ENCODE assay signal across 26 mouse cellular contexts in the genomic region with DNA sequence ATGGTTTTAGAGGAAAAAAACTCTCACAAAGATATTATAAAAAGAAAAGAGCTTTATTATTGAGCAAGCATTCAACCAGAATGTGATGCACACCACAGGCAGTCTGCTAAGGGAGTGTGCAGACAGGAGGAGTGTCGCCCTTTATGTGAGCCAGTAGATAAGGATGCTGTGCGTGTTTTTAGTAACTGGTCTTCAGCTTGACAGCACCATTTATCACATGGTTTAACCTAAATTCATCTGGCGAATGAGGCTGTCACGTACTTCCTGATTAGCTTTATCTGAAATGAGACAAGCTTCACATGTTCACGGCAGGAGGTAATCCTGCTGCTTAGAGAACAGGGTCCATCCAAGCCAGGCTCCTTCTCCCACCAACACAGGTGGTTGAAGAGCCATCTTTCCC. TPM values are rescaled to one million over a fixed set of nuclear protein-coding genes. Genes with fewer than 3 reads are reported as not detected.
DNase-seq lines count a peak whose midpoint lies in the region; ATAC-seq and TF ChIP-seq lines count a peak whose summit lies in the region.
"Had no signal": no experiment of that assay in that cellular context is flagged by ENCODE, and none has a peak within 500 bp of the region (broad histone marks: within the 10 kb centered on the region; RNA-seq: fewer than 3 reads in every experiment).

No protein-coding gene starts in this region.

- H3K4me2 ChIP-seq in heart, embryonic 15.5 days, result no peak overlapping the region
- H3K4me2 ChIP-seq in heart, embryonic 12.5 days, result no peak overlapping the region
- H3K4me2 ChIP-seq: hindbrain, embryonic 12.5 days; neural tube, embryonic 15.5 days had no signal

- H3K27me3 ChIP-seq in heart, embryonic 15.5 days, result no peaks in the 10 kb centered on the region
- H3K27me3 ChIP-seq in heart, embryonic 12.5 days (replicated peaks), result no peaks in the 10 kb centered on the region
- no peaks in the 10 kb centered on the region for H3K27me3 ChIP-seq in kidney, adult 2 months (replicated peaks; ENCODE audit: control insufficient read depth, insufficient read depth, low read length)
- H3K27me3 ChIP-seq: hindbrain, embryonic 12.5 days; neural tube, embryonic 15.5 days had no signal

- peaks cover 50% of the 10 kb centered on the region for H3K4me1 ChIP-seq in heart, embryonic 15.5 days (replicated peaks)
- peaks cover 32% of the 10 kb centered on the region for H3K4me1 ChIP-seq in heart, embryonic 12.5 days (replicated peaks)
- peaks cover 8% of the 10 kb centered on the region; the same call in 1 of the 2 replicates for H3K4me1 ChIP-seq in kidney, adult 2 months (ENCODE audit: control insufficient read depth, insufficient read depth, low read length)
- H3K4me1 ChIP-seq: hindbrain, embryonic 12.5 days had no signal

- 11% methylated on average over 5 of the region's 5 CpGs for WGBS in heart, embryonic 15.5 days
- 2% methylated on average over 5 of the region's 5 CpGs for WGBS in heart, embryonic 12.5 days
- WGBS in kidney, adult 2 months, result 70% methylated on average over 5 of the region's 5 CpGs

- TF ChIP-seq POLR2A in brain, embryonic 14.5 days (IDR thresholded peaks at IDR 0.05; ENCODE audit: borderline replicate concordance, extremely low read depth, insufficient read depth, insufficient read length, poor library complexity, severe bottlenecking), result no peak
- no peak for TF ChIP-seq POLR2A in kidney, adult 2 months (IDR thresholded peaks at IDR 0.05; ENCODE audit: low read depth, low read length)

- H3K4me3 ChIP-seq in heart, embryonic 15.5 days, result no peak overlapping the region
- H3K4me3 ChIP-seq in heart, embryonic 12.5 days, result no peak overlapping the region
- H3K4me3 ChIP-seq in kidney, adult 2 months (ENCODE audit: insufficient read depth, low read depth, low read length), result no peak overlapping the region
- H3K4me3 ChIP-seq: hindbrain, embryonic 12.5 days; myocyte; neural tube, embryonic 15.5 days had no signal

- no peak for ATAC-seq in heart, embryonic 15.5 days (replicated peaks; ENCODE audit: insufficient number of reproducible peaks, insufficient read depth, low FRiP score, low read depth)
- no peak for ATAC-seq in heart, embryonic 12.5 days (ENCODE audit: insufficient number of reproducible peaks, low FRiP score)
- peak; percentile 68 for ATAC-seq in megakaryocyte progenitor cell, adult 5-6 weeks (replicated peaks; ENCODE audit: poor library complexity)
- ATAC-seq: forebrain, postnatal 0 days; inflammation-experienced regulatory T-cells, adult 6 months had no signal

- no peak for TF ChIP-seq CTCF in brain, embryonic 14.5 days (IDR thresholded peaks at IDR 0.05; ENCODE audit: borderline replicate concordance, extremely low read depth, insufficient read depth, insufficient read length)
- no peak for TF ChIP-seq CTCF in kidney, adult 2 months (conservative IDR thresholded peaks at IDR 0.05; ENCODE audit: insufficient read depth, insufficient read length, low read depth, low read length)

- H3K36me3 ChIP-seq in heart, embryonic 15.5 days, result no peaks in the 10 kb centered on the region
- H3K36me3 ChIP-seq in heart, embryonic 12.5 days, result no peaks in the 10 kb centered on the region
- H3K36me3 ChIP-seq in kidney, adult 2 months (ENCODE audit: control insufficient read depth, insufficient read depth, low read length), result no peaks in the 10 kb centered on the region
- H3K36me3 ChIP-seq: hindbrain, embryonic 12.5 days; neural tube, embryonic 15.5 days had no signal

- no peak overlapping the region for H3K9ac ChIP-seq in heart, embryonic 15.5 days
- H3K9ac ChIP-seq in heart, embryonic 12.5 days, result no peak overlapping the region
- H3K9ac ChIP-seq: forebrain, postnatal 0 days; hindbrain, embryonic 12.5 days; neural tube, embryonic 15.5 days had no signal

- peak overlapping the region; percentile 19; the same call in 1 of the 2 replicates for H3K27ac ChIP-seq in heart, embryonic 15.5 days
- H3K27ac ChIP-seq in heart, embryonic 12.5 days (ENCODE audit: poor library complexity, severe bottlenecking), result no peak overlapping the region
- H3K27ac ChIP-seq in kidney, adult 2 months (ENCODE audit: insufficient read depth, low read depth, low read length), result no peak overlapping the region
- H3K27ac ChIP-seq: hindbrain, embryonic 12.5 days; neural tube, embryonic 15.5 days had no signal

- DNase-seq in brain, embryonic 14.5 days (ENCODE audit: low read depth), result peak; percentile 24
- peak; percentile 65 for DNase-seq in liver
- DNase-seq in kidney, adult 2 months, result no peak
- no peak for DNase-seq in retina, embryonic 14.5 days (ENCODE audit: low spot score)
- DNase-seq: adrenal gland, postnatal 25 days; cerebellum, adult 11 months; cerebellum, postnatal 14 days; forebrain, postnatal 0 days; kidney, adult 9 months; layer of hippocampus, postnatal 36 days; midbrain, embryonic 14.5 days; retina, postnatal 1 day had no signal

- H3K9me3 ChIP-seq in heart, embryonic 15.5 days (replicated peaks), result no peaks in the 10 kb centered on the region
- no peaks in the 10 kb centered on the region for H3K9me3 ChIP-seq in heart, embryonic 12.5 days (replicated peaks)
- H3K9me3 ChIP-seq: hindbrain, embryonic 12.5 days; neural tube, embryonic 15.5 days had no signal

RNA-seq across cellular contexts. Expression of a gene that starts 4.7 kb away (rescaled TPM):
- polyA plus RNA-seq in heart, embryonic 15.5 days (2015; fragmentation: Nextera tagmentation; extraction: Ambion mirVana), result 95.1 and 106 TPM in 2 replicates
- 83.6 and 89.1 TPM in 2 replicates for polyA plus RNA-seq in heart, embryonic 12.5 days (2016; fragmentation: Nextera tagmentation; extraction: Ambion mirVana)
- 99.5 and 108 TPM in 2 replicates for polyA plus RNA-seq in brain, embryonic 14.5 days (2012; rRNA removed)
- total RNA-seq in megakaryocyte progenitor cell, adult 5-6 weeks (2015), result 1.2 and 2.9 TPM in 2 replicates
- total RNA-seq in megakaryocyte progenitor cell, adult 5-6 weeks (2017), result 2.3 and 4.1 TPM in 2 replicates
- polyA plus RNA-seq in kidney, adult 2 months (2012; rRNA removed), result 144 and 146 TPM in 2 replicates

RNA-seq across cellular contexts. Expression of a gene that starts 4.7 kb away (rescaled TPM):
- 0.22 TPM in 1 of 2 replicates, not detected in the other for polyA plus RNA-seq in heart, embryonic 15.5 days (2015; fragmentation: Nextera tagmentation; extraction: Ambion mirVana)
- polyA plus RNA-seq in heart, embryonic 12.5 days (2016; fragmentation: Nextera tagmentation; extraction: Ambion mirVana), result 0.24 TPM in 1 of 2 replicates, not detected in the other
- polyA plus RNA-seq in brain, embryonic 14.5 days (2012; rRNA removed), result not detected in 2 replicates
- total RNA-seq in megakaryocyte progenitor cell, adult 5-6 weeks (2015), result not detected in 2 replicates
- total RNA-seq in megakaryocyte progenitor cell, adult 5-6 weeks (2017), result not detected in 2 replicates
- polyA plus RNA-seq in kidney, adult 2 months (2012; rRNA removed), result not detected in 2 replicates
- total RNA-seq: CH12.LX; gastrocnemius, adult 18-20 months; granulocyte monocyte progenitor cell, adult 5-6 weeks; layer of hippocampus, postnatal 36 days; liver, adult 2 months had no signal
- polyA plus RNA-seq: forebrain, postnatal 0 days; heart, postnatal 0 days; hindbrain, embryonic 12.5 days; inflammation-experienced regulatory T-cells, adult 6 months; liver, adult 2 months; midbrain, embryonic 14.5 days; neural tube, embryonic 15.5 days; small intestine, adult 2 months; stomach, embryonic 14.5 days had no signal

RNA-seq across cellular contexts. Expression of a gene that starts 45.5 kb away (rescaled TPM):
- polyA plus RNA-seq in heart, embryonic 15.5 days (2015; fragmentation: Nextera tagmentation; extraction: Ambion mirVana), result not detected in 2 replicates
- not detected in 2 replicates for polyA plus RNA-seq in heart, embryonic 12.5 days (2016; fragmentation: Nextera tagmentation; extraction: Ambion mirVana)
- 0.03 and 0.04 TPM in 2 replicates for polyA plus RNA-seq in brain, embryonic 14.5 days (2012; rRNA removed)
- not detected in 2 replicates for total RNA-seq in megakaryocyte progenitor cell, adult 5-6 weeks (2015)
- total RNA-seq in megakaryocyte progenitor cell, adult 5-6 weeks (2017), result not detected in 2 replicates
- not detected in 2 replicates for polyA plus RNA-seq in kidney, adult 2 months (2012; rRNA removed)
- total RNA-seq: adrenal gland, postnatal 25 days; CH12.LX; forebrain, postnatal 0 days; gastrocnemius, adult 18-20 months; granulocyte monocyte progenitor cell, adult 5-6 weeks; liver, adult 2 months had no signal
- polyA plus RNA-seq: heart, postnatal 0 days; hindbrain, embryonic 12.5 days; inflammation-experienced regulatory T-cells, adult 6 months; liver, adult 2 months; midbrain, embryonic 14.5 days; neural tube, embryonic 15.5 days; small intestine, adult 2 months; stomach, embryonic 14.5 days had no signal

RNA-seq across cellular contexts. Expression of a gene that starts 45.6 kb away (rescaled TPM):
- polyA plus RNA-seq in heart, embryonic 15.5 days (2015; fragmentation: Nextera tagmentation; extraction: Ambion mirVana), result 25.9 and 28.0 TPM in 2 replicates
- 5.4 and 6.2 TPM in 2 replicates for polyA plus RNA-seq in heart, embryonic 12.5 days (2016; fragmentation: Nextera tagmentation; extraction: Ambion mirVana)
- 12.5 and 13.5 TPM in 2 replicates for polyA plus RNA-seq in brain, embryonic 14.5 days (2012; rRNA removed)
- 0.46 TPM in 1 of 2 replicates, not detected in the other for total RNA-seq in megakaryocyte progenitor cell, adult 5-6 weeks (2015)
- not detected in 2 replicates for total RNA-seq in megakaryocyte progenitor cell, adult 5-6 weeks (2017)
- 0.92 and 1.0 TPM in 2 replicates for polyA plus RNA-seq in kidney, adult 2 months (2012; rRNA removed)
- total RNA-seq: adrenal gland, postnatal 25 days; granulocyte monocyte progenitor cell, adult 5-6 weeks; liver, adult 2 months had no signal
- polyA plus RNA-seq: liver, adult 2 months; myocyte had no signal

Comparison
In these comparisons a context has a peak if more than half of its experiments do, and no peak if none do; other contexts are left out.
1. DNase-seq: peak in brain, embryonic 14.5 days (single experiment) and liver (single experiment); none in kidney, adult 2 months (single experiment) and retina, embryonic 14.5 days (single experiment).